Mouse (Mus musculus): ENCODE measurements around the gene Dusp27. TPM values are rescaled to one million over a fixed set of nuclear protein-coding genes. Genes with fewer than 3 reads are reported as not detected.

The Dusp27 gene
- total and polyA plus RNA-seq, 3 experiments = 0.11 TPM; not detected in 2

- Histone ChIP-seq H3K4me1 (ENCODE audit: insufficient read depth, low read depth, low read length) (peaks cover 7% of the 10 kb centered on the region; the same call in 1 of the 2 replicates), H3K4me3 (ENCODE audit: low read depth, low read length) (no peak overlapping the region), H3K9me3 (replicated peaks) (no peaks in the 10 kb centered on the region; the same call in 1 of the 2 replicates), H3K27me3 (ENCODE audit: insufficient read depth, low read length) (peaks cover 5% of the 10 kb centered on the region), H3K36me3 (replicated peaks) (no peaks in the 10 kb centered on the region)
- DNase-seq (ENCODE audit: low spot score) (no peak), ATAC-seq (ENCODE audit: extremely low read depth, insufficient number of reproducible peaks, low FRiP score, poor library complexity, severe bottlenecking) (no peak)
- TF ChIP-seq CTCF (IDR thresholded peaks at IDR 0.05; ENCODE audit: low read depth, low read length) (no peak), GATA2 (IDR thresholded peaks at IDR 0.05; ENCODE audit: borderline replicate concordance, low read depth, low read length) (no peak), TAL1 (conservative IDR thresholded peaks at IDR 0.05; ENCODE audit: low read depth, low read length) (no peak), POLR2AphosphoS5 (IDR thresholded peaks at IDR 0.05; ENCODE audit: insufficient replicate concordance, low read depth, low read length) (no peak), GATA1 (IDR thresholded peaks at IDR 0.05; ENCODE audit: borderline replicate concordance, low read length) (no peak)
These were observed 4.7 kb downstream of the Dusp27 start for GRCm38 (mm10) chr1:166123045-166123444.

DNA sequence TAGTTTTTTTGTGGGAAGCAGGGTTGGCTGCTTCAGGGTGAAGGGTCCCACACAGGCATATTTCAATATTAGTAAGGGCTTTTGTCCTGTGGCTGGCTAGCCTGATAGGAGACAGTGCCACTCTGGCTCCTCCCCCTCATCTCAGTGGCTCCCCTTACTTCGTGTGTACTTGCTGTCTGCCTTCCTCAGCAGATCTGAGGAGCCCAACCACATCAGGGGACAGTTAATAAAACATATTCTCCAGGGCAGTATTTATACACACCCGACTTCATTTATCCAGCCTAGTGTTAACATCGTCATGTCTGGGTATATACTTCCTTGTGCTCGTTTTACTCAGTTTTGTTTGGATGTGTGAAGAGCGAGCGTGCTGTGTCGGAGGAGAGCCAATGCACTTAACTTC, 5.6 kb downstream of the Dusp27 start:
- H3K27me3 ChIP-seq (ENCODE audit: insufficient read depth, low read length) = peaks cover 7% of the 10 kb centered on the region
- no peaks in the 10 kb centered on the region for H3K36me3 ChIP-seq (replicated peaks)
- H3K9me3 ChIP-seq (replicated peaks) = no peaks in the 10 kb centered on the region; the same call in 1 of the 2 replicates
- DNase-seq (ENCODE audit: low spot score) (no peak), ATAC-seq (ENCODE audit: extremely low read depth, insufficient number of reproducible peaks, low FRiP score, poor library complexity, severe bottlenecking) (no peak)
- H3K4me3 ChIP-seq (ENCODE audit: low read depth, low read length) = no peak overlapping the region
- H3K4me1 ChIP-seq (ENCODE audit: insufficient read depth, low read depth, low read length) = peaks cover 7% of the 10 kb centered on the region; the same call in 1 of the 2 replicates
- TF ChIP-seq POLR2AphosphoS5 (IDR thresholded peaks at IDR 0.05; ENCODE audit: insufficient replicate concordance, low read depth, low read length) (no peak), GATA2 (IDR thresholded peaks at IDR 0.05; ENCODE audit: borderline replicate concordance, low read depth, low read length) (no peak), TAL1 (conservative IDR thresholded peaks at IDR 0.05; ENCODE audit: low read depth, low read length) (no peak), GATA1 (IDR thresholded peaks at IDR 0.05; ENCODE audit: borderline replicate concordance, low read length) (no peak), CTCF (IDR thresholded peaks at IDR 0.05; ENCODE audit: low read depth, low read length) (no peak)

DNA sequence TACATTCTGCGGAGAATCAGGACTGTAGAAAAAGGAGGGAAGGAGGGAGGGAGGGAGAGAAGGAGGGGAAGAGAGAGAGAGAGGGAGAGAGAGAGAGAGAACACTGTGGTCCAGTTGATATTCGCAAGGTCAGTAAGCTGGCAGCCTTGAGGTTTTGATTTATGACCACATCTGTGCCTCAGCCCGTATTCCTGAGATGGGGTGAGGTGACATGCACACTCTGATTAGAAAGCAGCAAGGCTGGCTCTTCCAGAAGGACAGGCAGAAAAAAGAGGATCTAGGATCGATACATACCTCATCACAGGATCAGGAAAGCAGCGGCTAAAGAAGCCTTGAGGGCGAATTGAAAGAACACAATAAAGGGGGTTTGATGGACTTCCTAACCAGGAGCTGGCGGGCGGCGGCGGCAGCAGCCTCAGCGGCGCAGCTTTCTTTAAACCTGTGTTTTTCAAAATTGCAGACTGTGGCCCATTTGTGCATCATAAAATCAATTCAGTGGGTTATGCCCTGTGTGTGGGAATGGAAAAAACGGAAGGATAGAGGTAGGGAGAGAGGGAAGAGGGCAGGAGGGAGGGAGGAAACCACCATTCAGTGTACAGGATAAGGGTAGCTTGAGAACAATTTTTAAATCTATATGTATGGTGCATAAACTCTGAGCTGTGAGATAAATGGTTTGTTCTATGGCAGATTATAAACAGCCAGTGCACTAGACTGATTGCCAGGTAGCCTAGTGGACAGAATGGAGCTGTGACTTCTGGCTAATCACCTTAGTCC, 9.7 kb downstream of the Dusp27 start:
- Histone ChIP-seq H3K4me3 (ENCODE audit: low read depth, low read length) (no peak overlapping the region), H3K27me3 (ENCODE audit: insufficient read depth, low read length) (peaks cover 7% of the 10 kb centered on the region), H3K9me3 (replicated peaks) (no peaks in the 10 kb centered on the region; the same call in 1 of the 2 replicates), H3K36me3 (replicated peaks) (no peaks in the 10 kb centered on the region), H3K4me1 (ENCODE audit: insufficient read depth, low read depth, low read length) (no peaks in the 10 kb centered on the region)
- TF ChIP-seq TAL1 (conservative IDR thresholded peaks at IDR 0.05; ENCODE audit: low read depth, low read length) = no peak
- no peak for TF ChIP-seq POLR2AphosphoS5 (IDR thresholded peaks at IDR 0.05; ENCODE audit: insufficient replicate concordance, low read depth, low read length)
- TF ChIP-seq GATA1 (IDR thresholded peaks at IDR 0.05; ENCODE audit: borderline replicate concordance, low read length) = no peak
- no peak for TF ChIP-seq GATA2 (IDR thresholded peaks at IDR 0.05; ENCODE audit: borderline replicate concordance, low read depth, low read length)
- TF ChIP-seq CTCF (IDR thresholded peaks at IDR 0.05; ENCODE audit: low read depth, low read length) = no peak
- no peak for ATAC-seq (ENCODE audit: extremely low read depth, insufficient number of reproducible peaks, low FRiP score, poor library complexity, severe bottlenecking)
- no peak for DNase-seq (ENCODE audit: low spot score)

DNA sequence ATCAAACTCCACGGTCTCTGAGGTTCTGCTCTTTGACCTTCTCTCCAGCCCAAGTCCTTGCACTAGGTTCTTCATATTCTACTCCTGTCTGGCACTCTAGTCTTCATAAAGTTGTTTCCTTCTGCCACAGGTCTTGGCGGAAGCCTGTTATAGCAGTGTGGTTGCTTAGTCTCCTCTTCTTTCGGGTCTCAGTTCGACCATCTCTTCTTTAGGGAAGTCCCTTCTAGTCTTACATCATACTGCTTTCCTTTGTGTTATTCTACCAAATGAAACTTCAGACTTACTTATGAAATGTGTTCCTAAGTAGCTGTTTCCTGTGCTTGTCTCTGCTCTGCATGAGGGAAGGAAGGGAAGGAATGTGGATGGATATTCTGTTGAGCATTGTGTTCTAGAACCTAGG, 12.0 kb downstream of the Dusp27 start:
- DNase-seq (ENCODE audit: low spot score) (no peak), ATAC-seq (ENCODE audit: extremely low read depth, insufficient number of reproducible peaks, low FRiP score, poor library complexity, severe bottlenecking) (no peak)
- no peaks in the 10 kb centered on the region for H3K36me3 ChIP-seq (replicated peaks)
- no peaks in the 10 kb centered on the region for H3K4me1 ChIP-seq (ENCODE audit: insufficient read depth, low read depth, low read length)
- H3K9me3 ChIP-seq (replicated peaks) = no peaks in the 10 kb centered on the region
- TF ChIP-seq GATA1 (IDR thresholded peaks at IDR 0.05; ENCODE audit: borderline replicate concordance, low read length) (no peak), CTCF (IDR thresholded peaks at IDR 0.05; ENCODE audit: low read depth, low read length) (no peak), TAL1 (conservative IDR thresholded peaks at IDR 0.05; ENCODE audit: low read depth, low read length) (no peak), POLR2AphosphoS5 (IDR thresholded peaks at IDR 0.05; ENCODE audit: insufficient replicate concordance, low read depth, low read length) (no peak), GATA2 (IDR thresholded peaks at IDR 0.05; ENCODE audit: borderline replicate concordance, low read depth, low read length) (no peak)
- no peak overlapping the region for H3K4me3 ChIP-seq (ENCODE audit: low read depth, low read length)
- H3K27me3 ChIP-seq (ENCODE audit: insufficient read depth, low read length) = peaks cover 9% of the 10 kb centered on the region

- H3K9me3 ChIP-seq (replicated peaks) = no peaks in the 10 kb centered on the region
- DNase-seq (ENCODE audit: low spot score) (no peak), ATAC-seq (ENCODE audit: extremely low read depth, insufficient number of reproducible peaks, low FRiP score, poor library complexity, severe bottlenecking) (no peak)
- 0 out of 2 replicates have a peak, but pooled peaks cover 4% of the 10 kb centered on the region for H3K4me1 ChIP-seq (ENCODE audit: insufficient read depth, low read depth, low read length)
- no peaks in the 10 kb centered on the region for H3K36me3 ChIP-seq (replicated peaks)
- TF ChIP-seq TAL1 (conservative IDR thresholded peaks at IDR 0.05; ENCODE audit: low read depth, low read length) (no peak), GATA2 (IDR thresholded peaks at IDR 0.05; ENCODE audit: borderline replicate concordance, low read depth, low read length) (no peak), POLR2AphosphoS5 (IDR thresholded peaks at IDR 0.05; ENCODE audit: insufficient replicate concordance, low read depth, low read length) (no peak), GATA1 (IDR thresholded peaks at IDR 0.05; ENCODE audit: borderline replicate concordance, low read length) (no peak), CTCF (IDR thresholded peaks at IDR 0.05; ENCODE audit: low read depth, low read length) (no peak)
- no peak overlapping the region for H3K4me3 ChIP-seq (ENCODE audit: low read depth, low read length)
- peaks cover 10% of the 10 kb centered on the region for H3K27me3 ChIP-seq (ENCODE audit: insufficient read depth, low read length)
These were observed 12.7 kb downstream of the Dusp27 start for GRCm38 (mm10) chr1:166114986-166115385.

GRCm38 (mm10) chr1:166105464-166105863, 22.3 kb downstream of the Dusp27 start:
- Histone ChIP-seq H3K9me3 (replicated peaks) (no peaks in the 10 kb centered on the region), H3K4me3 (ENCODE audit: low read depth, low read length) (no peak overlapping the region), H3K36me3 (replicated peaks) (no peaks in the 10 kb centered on the region), H3K27me3 (ENCODE audit: insufficient read depth, low read length) (peaks cover 4% of the 10 kb centered on the region), H3K4me1 (ENCODE audit: insufficient read depth, low read depth, low read length) (peaks cover 11% of the 10 kb centered on the region)
- no peak for ATAC-seq (ENCODE audit: extremely low read depth, insufficient number of reproducible peaks, low FRiP score, poor library complexity, severe bottlenecking)
- no peak for DNase-seq (ENCODE audit: low spot score)
- no peak for TF ChIP-seq TAL1 (conservative IDR thresholded peaks at IDR 0.05; ENCODE audit: low read depth, low read length)
- TF ChIP-seq GATA1 (IDR thresholded peaks at IDR 0.05; ENCODE audit: borderline replicate concordance, low read length) = no peak
- TF ChIP-seq CTCF (IDR thresholded peaks at IDR 0.05; ENCODE audit: low read depth, low read length) = no peak
- TF ChIP-seq POLR2AphosphoS5 (IDR thresholded peaks at IDR 0.05; ENCODE audit: insufficient replicate concordance, low read depth, low read length) = no peak
- TF ChIP-seq GATA2 (IDR thresholded peaks at IDR 0.05; ENCODE audit: borderline replicate concordance, low read depth, low read length) = no peak

All from G1E (cell line).